Mouse (Mus musculus) forebrain, embryonic 12.5 days (tissue): ENCODE data around the gene Rpusd1. TPM values are rescaled to one million over a fixed set of nuclear protein-coding genes. Genes with fewer than 3 reads are reported as not detected.

Source experiments
- ATAC-seq: fragments of 200-750 bp; cut with Nextera tagmentation; 2 replicates; pipeline ENCODE4 v1.8.0; 2017; ENCODE audit warnings: moderate TSS enrichment; ENCODE audit not compliant: low FRiP score
- H3K27ac ChIP-seq: fragments of 300-500 bp; sonication (generic); 2 replicates; pipeline ENCODE4 v1.5.1; 2016; ENCODE audit warnings: mild to moderate bottlenecking
- H3K27me3 ChIP-seq: fragments of 300-500 bp; sonication (generic); 2 replicates; pipeline ENCODE4 v1.6.1; 2016; ENCODE audit warnings: mild to moderate bottlenecking
- H3K36me3 ChIP-seq: fragments of 300-500 bp; sonication (generic); replicated peaks from 2 replicates; pipeline ENCODE4 v1.6.1; 2016; ENCODE audit warnings: mild to moderate bottlenecking
- H3K4me1 ChIP-seq: fragments of 300-500 bp; sonication (generic); 2 replicates; pipeline ENCODE4 v1.6.1; 2016
- H3K4me2 ChIP-seq: fragments of 300-500 bp; sonication (generic); 2 replicates; pipeline ENCODE4 v1.6.1; 2016; ENCODE audit warnings: mild to moderate bottlenecking, moderate library complexity
- H3K4me3 ChIP-seq: fragments of 300-500 bp; sonication (generic); replicated peaks from 2 replicates; pipeline ENCODE4 v1.5.1; 2016; ENCODE audit warnings: mild to moderate bottlenecking
- H3K9ac ChIP-seq: fragments of 300-500 bp; sonication (generic); 2 replicates; pipeline ENCODE4 v1.6.1; 2016; ENCODE audit warnings: mild to moderate bottlenecking
- H3K9me3 ChIP-seq: fragments of 300-500 bp; sonication (generic); 2 replicates; pipeline ENCODE4 v1.6.1; 2016
- WGBS: fragments of 180-500 bp; shearing (Covaris S2); methylation state at CpG from one replicate; pipeline ENCODE4 v1.1.7; 2016; 5-methylcytosine and 5-hydroxymethylcytosine counted together
- polyA plus RNA-seq: library from polyadenylated mRNA; unstranded; fragments of >200 nt; fragmentation: Nextera tagmentation; extraction: Ambion mirVana; gene quantifications from 2 replicates; pipeline ENCODE4 v1.2.1, GENCODE M21; 2016

Gene Rpusd1
- polyA plus RNA-seq, 1 experiment from 2014 or later, result 18.0 TPM

- Histone ChIP-seq H3K4me1 (peaks cover 10% of the 10 kb centered on the region), H3K36me3 (peaks cover 24% of the 10 kb centered on the region), H3K27ac (no peak overlapping the region), H3K9me3 (no peaks in the 10 kb centered on the region), H3K4me2 (no peak overlapping the region), H3K9ac (no peak overlapping the region), H3K27me3 (peaks cover 39% of the 10 kb centered on the region), H3K4me3 (no peak overlapping the region)
- ATAC-seq, result no peak
- 4% methylated on average over 6 of the region's 6 CpGs for WGBS
Observed at GRCm38 (mm10) chr17:25716130-25716529, 11.3 kb upstream of the Rpusd1 start.

GRCm38 (mm10) chr17:25716711-25717637 lies 10.5 kb upstream of the Rpusd1 start, which contains the start of gene Gng13:
Gene Gng13 (plus strand): TSS chr17:25717171.
- 2% methylated on average over 45 of the region's 45 CpGs for WGBS
- ATAC-seq, result peak; percentile 20; the same call in 1 of the 2 replicates

DNA sequence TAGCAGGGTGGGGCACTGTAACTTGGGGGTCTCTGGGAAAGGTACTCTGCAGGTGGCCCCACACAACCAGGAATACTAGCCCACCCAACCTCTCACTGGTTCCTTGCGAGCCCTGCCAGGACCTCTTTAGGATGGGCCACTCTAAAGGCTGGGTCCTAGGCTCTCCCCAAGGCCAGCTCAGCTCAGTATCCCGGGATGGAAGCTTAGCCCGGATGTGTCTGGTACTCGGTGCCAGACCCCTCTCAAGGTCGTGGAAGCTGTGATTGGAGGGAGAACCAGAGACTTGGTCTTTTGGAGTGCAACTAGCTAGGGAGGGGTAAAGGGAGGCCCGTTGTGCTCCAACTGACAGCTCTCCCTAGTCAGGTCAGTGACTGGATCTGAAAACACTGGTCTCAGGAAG lies 9.8 kb upstream of the Rpusd1 start:
- WGBS, result 14% methylated on average over 6 of the region's 6 CpGs
- no peak for ATAC-seq
- no peaks in the 10 kb centered on the region for H3K9me3 ChIP-seq
- peaks cover 10% of the 10 kb centered on the region for H3K4me1 ChIP-seq
- H3K4me2 ChIP-seq, result peak overlapping the region; percentile 60
- H3K4me3 ChIP-seq, result peak overlapping the region; percentile 36
- H3K27ac ChIP-seq, result no peak overlapping the region
- H3K27me3 ChIP-seq, result peaks cover 39% of the 10 kb centered on the region
- peak overlapping the region; percentile 46; the same call in 1 of the 2 replicates for H3K9ac ChIP-seq
- peaks cover 40% of the 10 kb centered on the region for H3K36me3 ChIP-seq

More at GRCm38 (mm10) chr17:25716711-25717637, 10.5 kb upstream of the Rpusd1 start, which contains the start of gene Gng13:
- Histone ChIP-seq H3K9ac (peak within 1 kb of the TSS; percentile 46), H3K4me2 (peak within 1 kb of the TSS; percentile 60), H3K27me3 (peaks cover 39% of the 10 kb centered on the region), H3K36me3 (peaks cover 33% of the 10 kb centered on the region), H3K4me3 (peak within 1 kb of the TSS; percentile 36), H3K9me3 (no peaks in the 10 kb centered on the region), H3K4me1 (peaks cover 10% of the 10 kb centered on the region), H3K27ac (no peak within 1 kb of the TSS)

DNA sequence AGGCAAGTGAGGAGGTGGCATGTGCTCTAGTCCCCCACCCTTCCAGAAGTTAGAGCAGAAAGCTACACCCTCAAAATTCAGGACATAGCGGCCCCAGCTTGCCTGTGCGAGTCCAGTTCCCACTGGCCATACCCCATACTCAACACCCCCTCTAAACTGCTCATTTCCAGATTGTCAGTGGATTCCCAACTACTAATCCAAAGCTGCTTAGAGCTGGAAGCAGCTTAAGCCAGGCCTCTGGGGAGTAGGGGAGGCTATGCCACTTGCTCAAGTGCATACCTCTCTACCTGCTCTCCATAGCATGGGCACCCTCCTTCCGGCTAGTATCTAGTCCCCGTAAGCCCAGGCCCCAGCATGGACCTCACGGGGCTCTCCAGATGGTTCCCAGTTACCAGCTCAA lies 6.0 kb upstream of the Rpusd1 start:
- no peak for ATAC-seq
- Histone ChIP-seq H3K4me3 (no peak overlapping the region), H3K36me3 (peaks cover 56% of the 10 kb centered on the region), H3K4me1 (peaks cover 22% of the 10 kb centered on the region), H3K27ac (no peak overlapping the region), H3K9ac (no peak overlapping the region), H3K9me3 (no peaks in the 10 kb centered on the region), H3K4me2 (no peak overlapping the region), H3K27me3 (peaks cover 22% of the 10 kb centered on the region)
- 94% methylated on average over 5 of the region's 5 CpGs for WGBS

- Histone ChIP-seq H3K27me3 (peaks cover 2% of the 10 kb centered on the region; the same call in 1 of the 2 replicates), H3K9me3 (no peaks in the 10 kb centered on the region), H3K27ac (no peak overlapping the region), H3K9ac (0 out of 2 replicates have a peak overlapping the region, but pooled peaks have one; percentile 8), H3K4me3 (no peak overlapping the region), H3K4me2 (no peak overlapping the region), H3K36me3 (peaks cover 57% of the 10 kb centered on the region), H3K4me1 (peaks cover 24% of the 10 kb centered on the region)
- ATAC-seq, result no peak
- WGBS, result 95% methylated on average over 19 of the region's 19 CpGs
Observed at GRCm38 (mm10) chr17:25723470-25723869, 4.0 kb upstream of the Rpusd1 start.

DNA sequence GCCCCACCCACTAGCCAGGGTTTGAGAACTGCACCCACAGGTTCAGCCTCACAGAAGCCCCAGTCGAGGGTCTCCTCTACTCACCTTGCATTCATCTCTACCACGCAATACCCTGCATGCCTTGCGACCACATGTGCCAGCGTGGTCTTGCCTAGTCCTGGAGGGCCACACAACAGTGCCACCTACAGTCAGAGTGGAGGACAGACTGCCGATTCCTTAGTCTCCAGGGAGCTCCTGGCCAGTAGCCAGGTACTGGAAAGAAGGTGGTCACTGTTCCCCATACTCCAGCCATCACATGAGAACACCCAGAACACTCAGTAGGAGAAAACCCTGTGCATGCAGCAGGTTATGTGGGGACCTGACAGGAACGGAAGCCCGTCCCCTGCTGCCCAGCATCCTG lies 3.6 kb upstream of the Rpusd1 start:
- 76% methylated on average over 7 of the region's 7 CpGs for WGBS
- no peak overlapping the region for H3K27ac ChIP-seq
- H3K9ac ChIP-seq, result no peak overlapping the region
- no peak overlapping the region for H3K4me2 ChIP-seq
- peaks cover 29% of the 10 kb centered on the region for H3K4me1 ChIP-seq
- H3K36me3 ChIP-seq, result peaks cover 60% of the 10 kb centered on the region
- no peaks in the 10 kb centered on the region; the same call in 1 of the 2 replicates for H3K27me3 ChIP-seq
- H3K4me3 ChIP-seq, result no peak overlapping the region
- ATAC-seq, result no peak
- H3K9me3 ChIP-seq, result no peaks in the 10 kb centered on the region

DNA sequence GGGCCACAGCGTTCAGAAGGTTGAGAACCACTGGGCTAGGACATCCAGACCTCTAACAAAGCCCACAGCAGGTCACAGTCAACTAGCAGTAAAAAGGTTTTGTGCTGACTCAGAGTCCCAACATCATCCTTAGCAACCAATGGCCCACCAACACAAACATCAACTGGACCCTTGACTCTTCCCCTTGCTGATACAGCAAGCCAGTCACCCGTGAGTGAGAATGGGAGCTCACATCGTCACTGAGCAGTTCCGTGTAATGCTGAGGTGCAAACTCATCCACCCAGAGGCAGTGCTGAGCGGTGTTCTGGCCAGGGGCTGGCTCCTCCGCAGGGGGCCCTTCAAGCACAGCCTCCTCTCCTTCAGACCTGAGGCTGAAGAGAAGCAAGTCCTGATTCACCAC lies 2.2 kb upstream of the Rpusd1 start:
- peaks cover 30% of the 10 kb centered on the region for H3K4me1 ChIP-seq
- H3K4me3 ChIP-seq, result no peak overlapping the region
- ATAC-seq, result no peak
- H3K36me3 ChIP-seq, result peaks cover 56% of the 10 kb centered on the region
- H3K27ac ChIP-seq, result no peak overlapping the region
- 84% methylated on average over 6 of the region's 6 CpGs for WGBS
- no peak overlapping the region for H3K9ac ChIP-seq
- H3K27me3 ChIP-seq, result no peaks in the 10 kb centered on the region
- no peak overlapping the region; the same call in 1 of the 2 replicates for H3K4me2 ChIP-seq
- H3K9me3 ChIP-seq, result no peaks in the 10 kb centered on the region

- peaks cover 36% of the 10 kb centered on the region for H3K36me3 ChIP-seq
- peak overlapping the region; percentile 42; the same call in 1 of the 2 replicates for H3K27ac ChIP-seq
- H3K4me1 ChIP-seq, result peaks cover 33% of the 10 kb centered on the region
- H3K4me2 ChIP-seq, result peak overlapping the region; percentile 93
- no peaks in the 10 kb centered on the region for H3K9me3 ChIP-seq
- H3K4me3 ChIP-seq, result peak overlapping the region; percentile 59
- peak overlapping the region; percentile 82 for H3K9ac ChIP-seq
- H3K27me3 ChIP-seq, result no peaks in the 10 kb centered on the region
- 27% methylated on average over 4 of the region's 4 CpGs for WGBS
- no peak; the same call in 1 of the 2 replicates for ATAC-seq
Observed at GRCm38 (mm10) chr17:25728009-25728270, 470 bp downstream of the Rpusd1 start.

- no peak for ATAC-seq
- Histone ChIP-seq H3K27me3 (no peaks in the 10 kb centered on the region; the same call in 1 of the 2 replicates), H3K4me1 (peaks cover 16% of the 10 kb centered on the region), H3K36me3 (peaks cover 22% of the 10 kb centered on the region; the same call in 1 of the 2 replicates), H3K27ac (no peak overlapping the region; the same call in 1 of the 2 replicates), H3K4me3 (no peak overlapping the region), H3K9me3 (no peaks in the 10 kb centered on the region), H3K9ac (no peak overlapping the region), H3K4me2 (no peak overlapping the region)
- 8% methylated on average over 2 of the region's 2 CpGs for WGBS
Observed at GRCm38 (mm10) chr17:25732082-25732481, 4.6 kb downstream of the Rpusd1 start.

DNA sequence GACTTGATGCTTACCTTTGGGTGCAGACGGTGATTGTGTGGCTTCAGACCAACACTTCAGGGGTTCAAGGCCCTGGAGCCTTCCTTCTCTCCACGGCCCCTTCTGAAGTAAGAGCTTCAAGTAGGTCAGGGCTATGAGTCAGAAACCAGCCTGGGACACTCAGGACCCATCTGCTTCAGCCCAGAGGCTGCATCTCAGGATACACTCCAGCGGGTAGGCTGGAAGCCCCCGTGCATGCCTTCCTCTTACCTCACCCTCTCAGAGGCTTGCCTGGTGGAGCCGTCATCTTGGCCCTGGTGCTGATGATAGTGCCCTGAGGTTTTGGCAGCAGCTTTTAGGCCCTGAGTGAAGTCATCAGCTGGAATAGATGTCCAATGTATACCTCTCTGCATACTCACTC lies 7.8 kb downstream of the Rpusd1 start:
- Histone ChIP-seq H3K9me3 (no peaks in the 10 kb centered on the region), H3K27me3 (peaks cover 4% of the 10 kb centered on the region; the same call in 1 of the 2 replicates), H3K4me1 (0 out of 2 replicates have a peak, but pooled peaks cover 3% of the 10 kb centered on the region), H3K4me3 (no peak overlapping the region), H3K36me3 (peaks cover 7% of the 10 kb centered on the region; the same call in 1 of the 2 replicates), H3K9ac (no peak overlapping the region), H3K27ac (no peak overlapping the region), H3K4me2 (no peak overlapping the region)
- 89% methylated on average over 5 of the region's 5 CpGs for WGBS
- no peak for ATAC-seq

DNA sequence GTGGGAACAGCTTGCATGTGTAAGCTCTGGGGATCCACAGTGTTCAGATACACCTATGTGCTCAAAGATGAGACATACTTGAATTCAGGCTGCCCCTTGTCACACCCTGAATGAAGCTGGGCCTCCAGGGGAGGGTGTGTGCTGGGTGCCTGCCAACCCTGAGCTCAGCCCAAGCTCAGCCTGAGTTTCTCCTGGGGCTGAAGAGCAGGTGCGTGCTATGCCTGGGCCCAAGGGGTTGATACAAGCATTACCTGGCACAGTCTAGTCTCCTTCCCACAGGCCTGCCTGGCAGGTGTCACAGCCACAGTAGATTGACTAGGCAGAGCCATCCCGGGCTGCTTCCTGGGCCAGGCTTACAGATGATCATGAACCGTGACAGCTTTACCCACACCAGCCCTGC lies 8.3 kb downstream of the Rpusd1 start, which contains the start of gene Mslnl:
Gene Mslnl, plus strand, starts transcription at position 298 of the 400 bp plus-strand sequence.
- Histone ChIP-seq H3K9ac (no peak within 1 kb of the TSS), H3K27ac (no peak within 1 kb of the TSS), H3K4me2 (no peak within 1 kb of the TSS), H3K27me3 (peaks cover 4% of the 10 kb centered on the region; the same call in 1 of the 2 replicates), H3K4me3 (no peak within 1 kb of the TSS), H3K4me1 (0 out of 2 replicates have a peak, but pooled peaks cover 3% of the 10 kb centered on the region), H3K9me3 (no peaks in the 10 kb centered on the region), H3K36me3 (peaks cover 4% of the 10 kb centered on the region; the same call in 1 of the 2 replicates)
- 82% methylated on average over 3 of the region's 3 CpGs for WGBS
- ATAC-seq, result no peak

GRCm38 (mm10) chr17:25738861-25739260 lies 11.4 kb downstream of the Rpusd1 start:
- Histone ChIP-seq H3K9me3 (no peaks in the 10 kb centered on the region), H3K27ac (no peak overlapping the region), H3K4me2 (no peak overlapping the region), H3K36me3 (no peaks in the 10 kb centered on the region), H3K27me3 (peaks cover 5% of the 10 kb centered on the region; the same call in 1 of the 2 replicates), H3K4me1 (no peaks in the 10 kb centered on the region), H3K4me3 (no peak overlapping the region), H3K9ac (no peak overlapping the region)
- ATAC-seq, result no peak
- 86% methylated on average over 7 of the region's 7 CpGs for WGBS
